Mouse (Mus musculus) embryonic facial prominence, embryonic 15.5 days (tissue): ENCODE measurements around the gene Gtf3c2. TPM values are rescaled to one million over a fixed set of nuclear protein-coding genes. Genes with fewer than 3 reads are reported as not detected.

Source experiments
- ATAC-seq: fragments of 200-750 bp; cut with Nextera tagmentation; 2 replicates; pipeline ENCODE4 v1.8.0; 2017; ENCODE audit warnings: low read depth, moderate TSS enrichment; ENCODE audit not compliant: insufficient number of reproducible peaks, low FRiP score, low TSS enrichment
- H3K27ac ChIP-seq: fragments of 300-500 bp; sonication (generic); replicated peaks from 2 replicates; pipeline ENCODE4 v1.5.1; 2015; ENCODE audit warnings: mild to moderate bottlenecking, inconsistent platforms
- H3K27me3 ChIP-seq: fragments of 300-500 bp; sonication (generic); 2 replicates; pipeline ENCODE4 v1.6.1; 2015; ENCODE audit warnings: inconsistent platforms
- H3K36me3 ChIP-seq: fragments of 300-500 bp; sonication (generic); 2 replicates; pipeline ENCODE4 v1.6.1; 2015; ENCODE audit warnings: mild to moderate bottlenecking, inconsistent platforms
- H3K4me1 ChIP-seq: fragments of 300-500 bp; sonication (generic); 2 replicates; pipeline ENCODE4 v1.6.1; 2015; ENCODE audit warnings: inconsistent platforms
- H3K4me2 ChIP-seq: fragments of 300-500 bp; sonication (generic); replicated peaks from 2 replicates; pipeline ENCODE4 v1.6.1; 2015; ENCODE audit warnings: mild to moderate bottlenecking, inconsistent platforms
- H3K4me3 ChIP-seq: fragments of 300-500 bp; sonication (generic); replicated peaks from 2 replicates; pipeline ENCODE4 v1.5.1; 2015; ENCODE audit warnings: mild to moderate bottlenecking, inconsistent platforms
- H3K9ac ChIP-seq: fragments of 300-500 bp; sonication (generic); 2 replicates; pipeline ENCODE4 v1.6.1; 2015; ENCODE audit warnings: inconsistent platforms
- H3K9me3 ChIP-seq: fragments of 300-500 bp; sonication (generic); replicated peaks from 2 replicates; pipeline ENCODE4 v1.6.1; 2016; ENCODE audit warnings: inconsistent platforms
- WGBS: fragments of 180-500 bp; shearing (Covaris S2); methylation state at CpG from one replicate; pipeline ENCODE4 v1.1.7; 2015; 5-methylcytosine and 5-hydroxymethylcytosine counted together
- polyA plus RNA-seq: library from polyadenylated mRNA; unstranded; fragments of >200 nt; fragmentation: Nextera tagmentation; extraction: Ambion mirVana; gene quantifications from 2 replicates; pipeline ENCODE4 v1.2.1, GENCODE M21; 2015

The Gtf3c2 gene
- polyA plus RNA-seq, 1 experiment from 2014 or later = 71.5 TPM

GRCm38 (mm10) chr5:31197072-31197471 is 17.1 kb upstream of the Gtf3c2 start:
- Histone ChIP-seq H3K9me3 (peaks cover 4% of the 10 kb centered on the region; the same call in 1 of the 2 replicates), H3K27ac (no peak overlapping the region), H3K4me1 (peaks cover 26% of the 10 kb centered on the region), H3K4me3 (no peak overlapping the region), H3K9ac (no peak overlapping the region), H3K4me2 (no peak overlapping the region), H3K36me3 (peaks cover 62% of the 10 kb centered on the region), H3K27me3 (no peaks in the 10 kb centered on the region)
- no peak for ATAC-seq
- WGBS = 93% methylated on average over 12 of the region's 12 CpGs

- H3K36me3 ChIP-seq = peaks cover 62% of the 10 kb centered on the region
- no peak overlapping the region for H3K4me2 ChIP-seq
- no peak overlapping the region for H3K9ac ChIP-seq
- H3K9me3 ChIP-seq = peaks cover 4% of the 10 kb centered on the region; the same call in 1 of the 2 replicates
- H3K4me1 ChIP-seq = peaks cover 33% of the 10 kb centered on the region
- 91% methylated on average over 10 of the region's 10 CpGs for WGBS
- H3K27ac ChIP-seq = no peak overlapping the region; the same call in 1 of the 2 replicates
- H3K27me3 ChIP-seq = no peaks in the 10 kb centered on the region
- no peak overlapping the region for H3K4me3 ChIP-seq
- ATAC-seq = no peak
Observed at GRCm38 (mm10) chr5:31196207-31196606, 16.3 kb upstream of the Gtf3c2 start.

- no peak for ATAC-seq
- H3K4me1 ChIP-seq = peaks cover 32% of the 10 kb centered on the region
- H3K9me3 ChIP-seq = peaks cover 4% of the 10 kb centered on the region; the same call in 1 of the 2 replicates
- H3K4me2 ChIP-seq = no peak overlapping the region
- no peaks in the 10 kb centered on the region for H3K27me3 ChIP-seq
- peaks cover 66% of the 10 kb centered on the region for H3K36me3 ChIP-seq
- H3K4me3 ChIP-seq = no peak overlapping the region
- no peak overlapping the region for H3K9ac ChIP-seq
- WGBS = 90% methylated on average over 4 of the region's 4 CpGs
- H3K27ac ChIP-seq = no peak overlapping the region
Observed at GRCm38 (mm10) chr5:31195671-31196070, 15.7 kb upstream of the Gtf3c2 start.

GRCm38 (mm10) chr5:31194486-31195485 is 14.8 kb upstream of the Gtf3c2 start:
- H3K9ac ChIP-seq = no peak overlapping the region

GRCm38 (mm10) chr5:31193631-31194281 is 13.8 kb upstream of the Gtf3c2 start:
- Histone ChIP-seq H3K4me3 (peak overlapping the region; percentile 71), H3K4me1 (peaks cover 25% of the 10 kb centered on the region), H3K27ac (peak overlapping the region; percentile 88), H3K4me2 (peak overlapping the region; percentile 77), H3K9me3 (no peaks in the 10 kb centered on the region), H3K27me3 (no peaks in the 10 kb centered on the region), H3K36me3 (peaks cover 65% of the 10 kb centered on the region), H3K9ac (peak overlapping the region; percentile 79)
- 9% methylated on average over 25 of the region's 25 CpGs for WGBS
- 0 out of 2 replicates have a peak, but pooled peaks have one; percentile 2 for ATAC-seq

More at GRCm38 (mm10) chr5:31194486-31195485, 14.8 kb upstream of the Gtf3c2 start:
- H3K36me3 ChIP-seq = peaks cover 67% of the 10 kb centered on the region
- H3K4me2 ChIP-seq = peak overlapping the region; percentile 77
- no peak overlapping the region for H3K27ac ChIP-seq
- 87% methylated on average over 16 of the region's 16 CpGs for WGBS
- peak overlapping the region; percentile 71; the same call in 1 of the 2 replicates for H3K4me3 ChIP-seq
- H3K27me3 ChIP-seq = no peaks in the 10 kb centered on the region
- ATAC-seq = no peak
- peaks cover 25% of the 10 kb centered on the region for H3K4me1 ChIP-seq
- H3K9me3 ChIP-seq = no peaks in the 10 kb centered on the region

- Histone ChIP-seq H3K4me1 (peaks cover 25% of the 10 kb centered on the region), H3K27me3 (no peaks in the 10 kb centered on the region), H3K9me3 (no peaks in the 10 kb centered on the region), H3K4me3 (peak within 1 kb of the TSS; percentile 71), H3K4me2 (peak within 1 kb of the TSS; percentile 77), H3K9ac (peak within 1 kb of the TSS; percentile 79), H3K27ac (peak within 1 kb of the TSS; percentile 88), H3K36me3 (peaks cover 65% of the 10 kb centered on the region)
- ATAC-seq = peak; percentile 97
- under 1% methylated on average over 47 of the region's 48 CpGs for WGBS
Observed at GRCm38 (mm10) chr5:31192939-31193630, 13.1 kb upstream of the Gtf3c2 start, which contains the start of the genes Snx17 and Eif2b4. Gene Snx17 (plus strand): TSS chr5:31193227. Gene Eif2b4 (minus strand): TSS chr5:31193430.

GRCm38 (mm10) chr5:31192045-31192938 is 12.3 kb upstream of the Gtf3c2 start:
- WGBS = 14% methylated on average over 42 of the region's 42 CpGs
- Histone ChIP-seq H3K4me3 (peak overlapping the region; percentile 71), H3K9me3 (no peaks in the 10 kb centered on the region), H3K27me3 (no peaks in the 10 kb centered on the region), H3K36me3 (peaks cover 65% of the 10 kb centered on the region), H3K9ac (peak overlapping the region; percentile 79), H3K4me1 (peaks cover 25% of the 10 kb centered on the region), H3K4me2 (peak overlapping the region; percentile 77), H3K27ac (peak overlapping the region; percentile 83)
- peak; percentile 59 for ATAC-seq

DNA sequence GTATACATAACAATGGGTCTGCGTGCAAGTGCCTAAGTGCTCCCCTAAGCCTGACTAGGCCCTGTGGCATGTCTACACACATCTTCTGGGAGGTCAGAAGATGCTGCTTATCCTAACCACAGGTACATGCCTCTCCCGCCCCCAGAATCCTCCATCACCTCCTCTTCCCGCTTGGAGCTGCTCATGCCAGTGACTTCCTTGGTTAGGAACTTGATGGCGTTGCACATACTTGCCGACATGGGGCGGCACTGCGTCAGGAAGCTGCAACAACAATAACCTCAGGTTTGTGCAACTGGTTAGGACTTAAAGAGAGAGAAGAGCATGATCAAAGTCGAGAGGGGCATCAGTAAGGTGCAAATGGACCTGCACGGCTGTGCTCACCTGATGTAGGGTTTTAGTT is 10.3 kb upstream of the Gtf3c2 start:
- Histone ChIP-seq H3K9me3 (no peaks in the 10 kb centered on the region), H3K4me2 (no peak overlapping the region), H3K36me3 (peaks cover 51% of the 10 kb centered on the region), H3K27me3 (no peaks in the 10 kb centered on the region), H3K4me1 (peaks cover 25% of the 10 kb centered on the region), H3K4me3 (no peak overlapping the region), H3K27ac (no peak overlapping the region), H3K9ac (no peak overlapping the region)
- ATAC-seq = no peak
- WGBS = 90% methylated on average over 9 of the region's 9 CpGs

DNA sequence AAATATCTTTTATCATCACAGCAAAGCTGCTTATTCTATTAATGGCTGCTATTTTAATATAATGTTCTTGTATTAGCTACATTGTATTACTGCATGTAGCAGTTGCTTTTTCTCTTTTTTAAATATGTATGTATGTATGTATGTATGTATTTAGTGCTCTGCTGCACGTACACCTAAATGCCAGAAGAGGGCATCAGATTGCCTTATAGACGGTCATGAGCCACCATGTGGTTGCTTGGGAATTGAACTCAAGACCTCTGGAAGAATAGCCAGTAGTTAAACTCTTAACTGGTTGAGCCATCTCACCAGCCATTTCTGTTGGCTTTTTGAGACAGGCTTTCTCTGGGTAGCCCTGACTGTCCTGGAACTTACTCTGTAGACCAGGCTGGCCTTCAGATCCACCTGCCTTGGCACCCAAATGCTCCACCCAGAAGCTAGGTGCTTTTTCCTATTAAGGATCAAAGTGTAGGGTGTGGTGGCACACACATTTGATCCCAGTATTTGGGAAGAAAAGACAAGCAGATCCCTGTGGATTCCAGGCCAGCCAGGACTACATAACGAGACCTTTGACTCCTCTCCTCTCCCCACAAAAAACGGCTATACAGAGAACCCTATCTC is 8.4 kb upstream of the Gtf3c2 start:
- H3K27ac ChIP-seq = no peak overlapping the region
- H3K36me3 ChIP-seq = peaks cover 43% of the 10 kb centered on the region
- no peak overlapping the region for H3K9ac ChIP-seq
- H3K4me1 ChIP-seq = peaks cover 13% of the 10 kb centered on the region
- no peak overlapping the region for H3K4me3 ChIP-seq
- 76% methylated on average over 4 of the region's 4 CpGs for WGBS
- H3K4me2 ChIP-seq = no peak overlapping the region
- no peaks in the 10 kb centered on the region for H3K27me3 ChIP-seq
- ATAC-seq = no peak
- H3K9me3 ChIP-seq = no peaks in the 10 kb centered on the region

- Histone ChIP-seq H3K27ac (no peak overlapping the region), H3K36me3 (peaks cover 20% of the 10 kb centered on the region), H3K27me3 (no peaks in the 10 kb centered on the region), H3K4me1 (peaks cover 8% of the 10 kb centered on the region; the same call in 1 of the 2 replicates), H3K9me3 (no peaks in the 10 kb centered on the region), H3K4me2 (no peak overlapping the region), H3K9ac (no peak overlapping the region), H3K4me3 (no peak overlapping the region)
- 62% methylated on average over 4 of the region's 4 CpGs for WGBS
- no peak for ATAC-seq
Observed at GRCm38 (mm10) chr5:31183678-31184077, 3.7 kb upstream of the Gtf3c2 start.
